Mouse (Mus musculus): ENCODE data around the gene Fis1. TPM values are rescaled to one million over a fixed set of nuclear protein-coding genes. Genes with fewer than 3 reads are reported as not detected.

The Fis1 gene
- 284 and 294 TPM in 2 replicates for polyA plus RNA-seq (2015; fragmentation: Nextera tagmentation; extraction: Ambion mirVana)

DNA sequence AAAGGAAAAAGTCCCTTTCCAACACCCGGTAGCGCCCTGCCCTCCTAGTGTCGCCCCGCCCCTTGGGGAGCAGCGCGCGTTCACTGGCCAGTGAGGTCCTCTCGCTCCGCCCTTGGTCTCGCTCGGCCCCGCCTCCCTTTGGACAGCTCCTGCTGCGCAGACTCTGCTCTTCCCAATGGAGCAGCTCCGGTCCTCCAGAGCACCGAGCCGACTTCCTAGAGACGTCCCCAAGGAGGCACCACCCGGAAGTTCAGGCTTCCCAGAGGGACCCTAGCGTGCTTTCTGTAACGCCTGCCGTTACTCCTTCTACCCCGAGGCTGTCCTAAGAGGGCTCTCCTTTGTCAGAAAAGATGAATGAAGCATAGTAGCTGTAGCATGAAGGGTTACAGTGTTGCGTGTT is at the start of gene Fis1:
Fis1 (plus strand) TSS at position 261 of the 400 bp plus-strand sequence.
- ATAC-seq (replicated peaks; ENCODE audit: low FRiP score), result peak; percentile 100
- peaks cover 19% of the 10 kb centered on the region for H3K36me3 ChIP-seq
- H3K4me1 ChIP-seq, result peaks cover 20% of the 10 kb centered on the region
- peak within 1 kb of the TSS; percentile 87 for H3K27ac ChIP-seq
- peak within 1 kb of the TSS; percentile 85 for H3K4me3 ChIP-seq (replicated peaks)
- no peaks in the 10 kb centered on the region for H3K9me3 ChIP-seq (replicated peaks)
- under 1% methylated on average over 23 of the region's 23 CpGs for WGBS
- H3K27me3 ChIP-seq, result no peaks in the 10 kb centered on the region
- peak within 1 kb of the TSS; percentile 83 for H3K9ac ChIP-seq
- H3K4me2 ChIP-seq, result peak within 1 kb of the TSS; percentile 75

DNA sequence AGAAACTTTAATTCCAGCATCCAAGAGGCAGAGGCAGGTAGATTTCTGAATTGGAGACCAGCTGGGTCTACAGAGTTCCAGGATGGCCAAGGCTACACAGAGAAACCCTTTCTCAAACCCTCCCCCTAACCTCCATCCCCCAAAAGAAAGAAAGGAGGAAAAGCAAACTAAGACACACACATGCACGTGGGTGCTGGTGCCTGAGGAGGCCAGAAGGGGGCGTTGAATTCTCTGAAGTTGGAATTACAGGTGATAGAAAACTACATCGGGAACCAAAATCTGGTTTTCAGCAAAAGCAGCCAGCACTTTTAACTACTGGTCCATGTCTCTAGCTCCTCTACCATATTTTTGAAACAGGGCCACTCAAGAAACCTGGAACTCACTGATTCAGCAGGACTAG is 48.5 kb upstream of the Fis1 start:
- peaks cover 14% of the 10 kb centered on the region for H3K4me1 ChIP-seq
- 64% methylated on average over 3 of the region's 3 CpGs for WGBS
- H3K9ac ChIP-seq, result no peak overlapping the region
- H3K27me3 ChIP-seq, result no peaks in the 10 kb centered on the region
- no peak for ATAC-seq (replicated peaks; ENCODE audit: low FRiP score)
- H3K27ac ChIP-seq, result no peak overlapping the region
- no peaks in the 10 kb centered on the region for H3K36me3 ChIP-seq
- no peak overlapping the region for H3K4me3 ChIP-seq (replicated peaks)
- H3K9me3 ChIP-seq (replicated peaks), result no peaks in the 10 kb centered on the region
- no peak overlapping the region for H3K4me2 ChIP-seq

GRCm38 (mm10) chr5:136905630-136906029 is 47.4 kb upstream of the Fis1 start:
- ATAC-seq (replicated peaks; ENCODE audit: low FRiP score), result no peak
- no peaks in the 10 kb centered on the region for H3K27me3 ChIP-seq

GRCm38 (mm10) chr5:136907587-136907986 is 45.5 kb upstream of the Fis1 start:
- peak overlapping the region; percentile 62 for H3K4me2 ChIP-seq
- H3K27me3 ChIP-seq, result no peaks in the 10 kb centered on the region
- peak overlapping the region; percentile 69 for H3K4me3 ChIP-seq (replicated peaks)
- WGBS, result 41% methylated on average over 9 of the region's 9 CpGs
- H3K9me3 ChIP-seq (replicated peaks), result no peaks in the 10 kb centered on the region
- peaks cover 14% of the 10 kb centered on the region for H3K4me1 ChIP-seq
- no peak overlapping the region for H3K9ac ChIP-seq
- no peak for ATAC-seq (replicated peaks; ENCODE audit: low FRiP score)
- H3K27ac ChIP-seq, result 0 out of 2 replicates have a peak overlapping the region, but pooled peaks have one; percentile 51
- H3K36me3 ChIP-seq, result peaks cover 18% of the 10 kb centered on the region

More at GRCm38 (mm10) chr5:136905630-136906029, 47.4 kb upstream of the Fis1 start:
- H3K4me1 ChIP-seq, result peaks cover 14% of the 10 kb centered on the region
- no peaks in the 10 kb centered on the region for H3K9me3 ChIP-seq (replicated peaks)
- H3K4me3 ChIP-seq (replicated peaks), result no peak overlapping the region
- H3K36me3 ChIP-seq, result no peaks in the 10 kb centered on the region
- no peak overlapping the region for H3K27ac ChIP-seq
- 59% methylated on average over 7 of the region's 7 CpGs for WGBS
- H3K9ac ChIP-seq, result no peak overlapping the region
- H3K4me2 ChIP-seq, result no peak overlapping the region

DNA sequence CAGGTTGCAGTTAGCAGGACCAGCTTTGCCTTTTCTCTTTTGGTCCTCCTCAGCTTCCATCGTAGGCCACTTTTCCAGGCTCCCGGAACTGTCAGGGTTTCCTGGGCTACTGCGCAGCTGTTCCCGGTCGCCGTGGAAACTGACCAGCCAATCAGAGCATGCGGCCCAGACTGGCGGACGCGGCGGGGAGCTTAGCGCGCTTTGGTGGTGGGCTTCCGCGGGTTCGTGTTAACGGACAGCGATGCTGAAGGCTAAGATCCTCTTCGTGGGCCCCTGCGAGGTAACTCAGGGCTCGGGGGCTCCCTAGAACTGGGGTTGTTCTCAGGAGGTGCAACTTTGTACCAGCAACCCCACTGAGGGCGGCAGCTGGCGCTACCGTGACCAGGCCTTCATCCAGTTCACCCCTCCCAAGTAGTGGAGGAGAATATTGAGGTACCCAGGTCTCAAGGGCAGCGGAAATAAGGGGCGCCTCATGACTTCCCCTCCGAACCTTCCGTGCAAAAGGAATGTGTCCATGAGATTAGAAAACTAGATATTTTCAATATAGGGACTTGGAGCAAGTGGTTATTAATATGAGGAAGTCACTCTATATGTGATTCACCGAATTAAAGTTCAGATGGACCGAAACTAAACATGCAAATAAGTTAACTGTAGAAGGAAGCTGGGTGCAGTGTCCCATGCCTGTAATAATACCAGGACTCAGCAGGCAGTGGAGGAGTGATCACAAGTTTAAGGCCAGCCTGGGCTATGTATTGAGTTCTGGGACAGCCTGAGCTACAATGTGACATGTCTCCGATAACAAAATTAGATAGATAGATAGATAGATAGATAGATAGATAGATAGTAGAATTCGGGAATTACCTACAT is 44.9 kb upstream of the Fis1 start, which contains the start of gene Ift22:
Ift22 (plus strand) TSS at position 160 of the 867 bp plus-strand sequence.
- Histone ChIP-seq H3K4me3 (replicated peaks) (peak within 1 kb of the TSS; percentile 69), H3K4me2 (peak within 1 kb of the TSS; percentile 62), H3K27ac (0 out of 2 replicates have a peak within 1 kb of the TSS, but pooled peaks have one; percentile 51), H3K27me3 (no peaks in the 10 kb centered on the region), H3K9ac (peak within 1 kb of the TSS; percentile 65), H3K4me1 (peaks cover 14% of the 10 kb centered on the region), H3K36me3 (peaks cover 25% of the 10 kb centered on the region), H3K9me3 (replicated peaks) (no peaks in the 10 kb centered on the region)
- ATAC-seq (replicated peaks; ENCODE audit: low FRiP score), result peak; percentile 95
- WGBS, result 10% methylated on average over 32 of the region's 32 CpGs

DNA sequence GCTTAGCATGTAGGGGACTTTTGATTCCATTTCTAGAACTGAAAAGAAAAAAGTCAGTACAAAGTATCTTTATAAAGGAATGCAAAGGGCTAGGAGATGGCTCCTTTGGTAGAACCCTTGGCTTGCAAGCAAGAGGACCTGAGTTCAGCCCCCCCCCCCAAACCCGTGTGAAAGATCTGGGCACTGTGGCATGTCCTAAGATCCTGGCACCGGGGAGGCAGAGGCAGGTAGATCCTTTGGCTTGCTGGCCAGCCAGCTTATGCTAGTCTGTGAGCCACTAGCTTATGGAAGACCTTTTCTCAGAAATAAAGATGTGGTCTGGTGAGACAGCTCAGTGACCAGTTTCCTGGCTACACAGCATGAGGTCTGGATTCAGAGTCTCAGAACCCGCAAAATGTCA is 38.9 kb upstream of the Fis1 start:
- Histone ChIP-seq H3K4me1 (0 out of 2 replicates have a peak, but pooled peaks cover 2% of the 10 kb centered on the region), H3K4me2 (no peak overlapping the region), H3K9ac (no peak overlapping the region), H3K27ac (no peak overlapping the region), H3K36me3 (peaks cover 31% of the 10 kb centered on the region), H3K9me3 (replicated peaks) (no peaks in the 10 kb centered on the region), H3K4me3 (replicated peaks) (no peak overlapping the region), H3K27me3 (no peaks in the 10 kb centered on the region)
- WGBS, result 82% methylated on average over 3 of the region's 3 CpGs
- ATAC-seq (replicated peaks; ENCODE audit: low FRiP score), result no peak

DNA sequence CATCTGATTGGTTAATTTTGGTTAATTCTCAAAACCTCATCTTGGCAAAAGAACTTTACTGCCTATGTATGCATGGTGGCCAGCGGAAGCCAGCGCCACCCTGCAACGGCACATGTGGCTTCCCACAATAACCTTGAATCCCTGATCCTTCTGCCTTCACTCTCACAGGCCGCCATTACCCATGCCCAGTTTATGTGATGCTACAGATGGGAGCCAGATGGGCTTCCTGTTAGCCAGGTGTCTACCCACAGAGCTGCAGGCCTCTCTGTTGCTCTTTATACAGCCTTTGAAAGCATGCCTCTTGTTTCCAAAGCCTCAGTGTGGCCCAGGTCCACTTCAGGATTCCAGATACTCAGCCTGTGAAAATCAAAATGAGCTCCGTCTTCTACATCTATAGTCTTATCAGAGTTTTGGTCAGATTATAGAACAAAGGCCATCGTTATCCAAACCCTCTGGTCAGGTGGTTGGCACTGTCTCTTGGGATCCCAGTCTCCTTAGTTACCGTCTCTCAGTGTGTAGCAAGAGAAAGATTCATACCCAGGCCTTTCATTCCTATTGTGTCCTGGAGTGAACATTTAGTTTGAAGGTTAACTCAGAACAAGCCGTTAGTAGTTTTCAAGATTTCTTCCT is 35.3 kb upstream of the Fis1 start:
- ATAC-seq (replicated peaks; ENCODE audit: low FRiP score), result no peak
- WGBS, result 96% methylated on average over 8 of the region's 8 CpGs
- Histone ChIP-seq H3K4me3 (replicated peaks) (no peak overlapping the region), H3K4me2 (no peak overlapping the region), H3K4me1 (peaks cover 7% of the 10 kb centered on the region), H3K27me3 (no peaks in the 10 kb centered on the region), H3K9ac (no peak overlapping the region), H3K27ac (no peak overlapping the region), H3K36me3 (peaks cover 12% of the 10 kb centered on the region), H3K9me3 (replicated peaks) (no peaks in the 10 kb centered on the region)

GRCm38 (mm10) chr5:136918655-136919472 is 34.2 kb upstream of the Fis1 start:
- Histone ChIP-seq H3K27ac (peak overlapping the region; percentile 41; the same call in 1 of the 2 replicates), H3K9ac (peak overlapping the region; percentile 47), H3K4me2 (peak overlapping the region; percentile 88), H3K36me3 (peaks cover under 1% of the 10 kb centered on the region; the same call in 1 of the 2 replicates), H3K9me3 (replicated peaks) (no peaks in the 10 kb centered on the region), H3K4me1 (peaks cover 7% of the 10 kb centered on the region), H3K27me3 (no peaks in the 10 kb centered on the region), H3K4me3 (replicated peaks) (peak overlapping the region; percentile 63)
- ATAC-seq (replicated peaks; ENCODE audit: low FRiP score), result peak; percentile 94
- 3% methylated on average over 38 of the region's 38 CpGs for WGBS

DNA sequence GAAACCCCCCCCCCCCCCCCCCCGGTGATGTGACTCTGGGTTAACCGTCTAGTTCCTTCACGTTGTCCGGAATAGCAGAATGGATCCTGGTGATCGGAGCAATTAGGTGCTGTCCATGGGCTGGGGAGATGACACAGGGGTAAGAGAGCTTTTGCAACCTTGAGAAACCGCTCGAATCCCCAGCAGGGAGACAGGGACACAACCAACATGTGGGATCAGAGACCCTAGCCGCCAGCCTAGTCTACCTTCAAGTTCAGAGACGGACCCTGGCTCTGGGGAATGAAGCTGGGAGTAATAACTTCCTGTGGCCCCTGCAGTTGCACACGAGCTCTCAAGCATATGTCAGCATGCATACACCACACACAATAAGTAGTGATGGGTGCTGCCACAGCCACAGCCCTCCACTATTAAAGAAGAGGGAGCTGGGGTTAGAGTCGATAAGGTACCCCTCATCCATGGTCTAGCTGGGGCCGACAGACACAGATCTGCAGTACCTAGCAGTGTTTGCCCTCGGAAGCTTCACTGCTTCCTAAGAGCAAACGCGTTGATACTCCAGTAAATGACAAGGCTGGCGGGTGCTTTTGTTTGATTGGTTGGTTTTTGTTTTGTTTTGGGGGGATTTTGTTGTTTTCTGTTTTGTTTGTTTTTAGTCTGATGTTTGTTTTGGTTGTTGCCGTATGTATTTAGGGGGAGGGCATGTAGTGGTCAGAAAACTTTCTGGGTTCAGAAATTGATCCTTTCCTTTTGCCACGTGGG is 33.4 kb upstream of the Fis1 start:
- no peaks in the 10 kb centered on the region for H3K36me3 ChIP-seq
- H3K27me3 ChIP-seq, result no peaks in the 10 kb centered on the region
- ATAC-seq (replicated peaks; ENCODE audit: low FRiP score), result peak; percentile 27
- no peak overlapping the region for H3K27ac ChIP-seq
- H3K4me1 ChIP-seq, result peaks cover 7% of the 10 kb centered on the region
- H3K4me3 ChIP-seq (replicated peaks), result peak overlapping the region; percentile 63
- H3K9me3 ChIP-seq (replicated peaks), result no peaks in the 10 kb centered on the region
- peak overlapping the region; percentile 47 for H3K9ac ChIP-seq
- 20% methylated on average over 17 of the region's 18 CpGs for WGBS
- peak overlapping the region; percentile 88 for H3K4me2 ChIP-seq

- H3K9me3 ChIP-seq (replicated peaks), result no peaks in the 10 kb centered on the region
- H3K27me3 ChIP-seq, result no peaks in the 10 kb centered on the region
- no peak overlapping the region for H3K27ac ChIP-seq
- no peak overlapping the region for H3K4me3 ChIP-seq (replicated peaks)
- no peak overlapping the region for H3K9ac ChIP-seq
- WGBS, result 83% methylated on average over 9 of the region's 9 CpGs
- ATAC-seq (replicated peaks; ENCODE audit: low FRiP score), result no peak
- peaks cover 13% of the 10 kb centered on the region; the same call in 1 of the 2 replicates for H3K36me3 ChIP-seq
- H3K4me1 ChIP-seq, result peaks cover 7% of the 10 kb centered on the region
- no peak overlapping the region for H3K4me2 ChIP-seq
These were observed 30.2 kb upstream of the Fis1 start for GRCm38 (mm10) chr5:136922830-136923229.
